Mouse (Mus musculus): ENCODE data around the gene Pclaf. TPM values are rescaled to one million over a fixed set of nuclear protein-coding genes. Genes with fewer than 3 reads are reported as not detected.
A peak's percentile ranks its signal among the peaks of the same experiment; 100 is the strongest.

Pclaf gene
- total and polyA plus RNA-seq, 3 experiments, result 2.4 to 95.3 (median 28.9) TPM

GRCm38 (mm10) chr9:65891126-65891525 is 1.1 kb downstream of the Pclaf start:
- no peak for DNase-seq (ENCODE audit: low spot score)
- H3K9me3 ChIP-seq (replicated peaks), result no peaks in the 10 kb centered on the region
- peak overlapping the region; percentile 33; the same call in 1 of the 2 replicates for H3K4me3 ChIP-seq (ENCODE audit: low read depth, low read length)
- peaks cover 15% of the 10 kb centered on the region for H3K4me1 ChIP-seq (ENCODE audit: insufficient read depth, low read depth, low read length)
- TF ChIP-seq GATA2 (IDR thresholded peaks at IDR 0.05; ENCODE audit: borderline replicate concordance, low read depth, low read length), result no peak
- TF ChIP-seq CTCF (IDR thresholded peaks at IDR 0.05; ENCODE audit: low read depth, low read length), result no peak
- TF ChIP-seq GATA1 (IDR thresholded peaks at IDR 0.05; ENCODE audit: borderline replicate concordance, low read length), result no peak
- no peak for TF ChIP-seq POLR2AphosphoS5 (IDR thresholded peaks at IDR 0.05; ENCODE audit: insufficient replicate concordance, low read depth, low read length)
- no peak for TF ChIP-seq TAL1 (conservative IDR thresholded peaks at IDR 0.05; ENCODE audit: low read depth, low read length)
- H3K27me3 ChIP-seq (ENCODE audit: insufficient read depth, low read length), result peaks cover 4% of the 10 kb centered on the region; the same call in 1 of the 2 replicates
- ATAC-seq (ENCODE audit: extremely low read depth, insufficient number of reproducible peaks, low FRiP score, poor library complexity, severe bottlenecking), result no peak
- peaks cover 21% of the 10 kb centered on the region for H3K36me3 ChIP-seq (replicated peaks)

GRCm38 (mm10) chr9:65896977-65897376 is 6.9 kb downstream of the Pclaf start:
- no peaks in the 10 kb centered on the region for H3K4me1 ChIP-seq (ENCODE audit: insufficient read depth, low read depth, low read length)
- no peak for ATAC-seq (ENCODE audit: extremely low read depth, insufficient number of reproducible peaks, low FRiP score, poor library complexity, severe bottlenecking)
- no peak overlapping the region for H3K4me3 ChIP-seq (ENCODE audit: low read depth, low read length)
- H3K36me3 ChIP-seq (replicated peaks), result peaks cover 48% of the 10 kb centered on the region
- TF ChIP-seq CTCF (IDR thresholded peaks at IDR 0.05; ENCODE audit: low read depth, low read length) (no peak), TAL1 (conservative IDR thresholded peaks at IDR 0.05; ENCODE audit: low read depth, low read length) (no peak), POLR2AphosphoS5 (IDR thresholded peaks at IDR 0.05; ENCODE audit: insufficient replicate concordance, low read depth, low read length) (no peak), GATA1 (IDR thresholded peaks at IDR 0.05; ENCODE audit: borderline replicate concordance, low read length) (no peak), GATA2 (IDR thresholded peaks at IDR 0.05; ENCODE audit: borderline replicate concordance, low read depth, low read length) (no peak)
- H3K27me3 ChIP-seq (ENCODE audit: insufficient read depth, low read length), result no peaks in the 10 kb centered on the region
- DNase-seq (ENCODE audit: low spot score), result no peak
- H3K9me3 ChIP-seq (replicated peaks), result no peaks in the 10 kb centered on the region

DNA sequence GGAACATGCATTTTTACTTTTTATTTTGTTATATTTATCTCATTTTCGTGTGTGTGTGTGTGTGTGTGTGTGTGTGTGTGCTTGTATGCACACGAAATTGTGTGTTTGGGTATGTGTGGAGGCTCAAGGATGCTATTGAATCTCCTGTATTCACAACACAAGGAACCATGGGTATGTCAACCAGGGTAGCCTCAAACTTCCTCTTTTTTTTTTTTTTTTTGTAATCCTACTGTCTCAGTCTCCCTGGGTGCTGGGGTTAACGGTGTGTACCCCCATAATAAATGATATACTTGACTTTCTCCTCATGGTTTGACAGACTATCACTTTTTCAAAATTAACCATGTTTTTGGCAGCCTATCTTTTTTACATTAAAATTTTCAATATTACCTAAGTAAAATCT is 12.8 kb downstream of the Pclaf start:
- ATAC-seq (ENCODE audit: extremely low read depth, insufficient number of reproducible peaks, low FRiP score, poor library complexity, severe bottlenecking) (no peak), DNase-seq (ENCODE audit: low spot score) (peak; percentile 13)
- Histone ChIP-seq H3K4me1 (ENCODE audit: insufficient read depth, low read depth, low read length) (peaks cover 6% of the 10 kb centered on the region), H3K27me3 (ENCODE audit: insufficient read depth, low read length) (no peaks in the 10 kb centered on the region), H3K9me3 (replicated peaks) (no peaks in the 10 kb centered on the region), H3K4me3 (ENCODE audit: low read depth, low read length) (no peak overlapping the region), H3K36me3 (replicated peaks) (peaks cover 32% of the 10 kb centered on the region)
- TF ChIP-seq CTCF (IDR thresholded peaks at IDR 0.05; ENCODE audit: low read depth, low read length), result no peak
- TF ChIP-seq GATA1 (IDR thresholded peaks at IDR 0.05; ENCODE audit: borderline replicate concordance, low read length), result no peak
- TF ChIP-seq TAL1 (conservative IDR thresholded peaks at IDR 0.05; ENCODE audit: low read depth, low read length), result no peak
- no peak for TF ChIP-seq GATA2 (IDR thresholded peaks at IDR 0.05; ENCODE audit: borderline replicate concordance, low read depth, low read length)
- no peak for TF ChIP-seq POLR2AphosphoS5 (IDR thresholded peaks at IDR 0.05; ENCODE audit: insufficient replicate concordance, low read depth, low read length)

GRCm38 (mm10) chr9:65903419-65903818 is 13.4 kb downstream of the Pclaf start:
- H3K36me3 ChIP-seq (replicated peaks), result peaks cover 32% of the 10 kb centered on the region
- ATAC-seq (ENCODE audit: extremely low read depth, insufficient number of reproducible peaks, low FRiP score, poor library complexity, severe bottlenecking) (no peak), DNase-seq (ENCODE audit: low spot score) (no peak)
- H3K4me3 ChIP-seq (ENCODE audit: low read depth, low read length), result no peak overlapping the region
- H3K9me3 ChIP-seq (replicated peaks), result no peaks in the 10 kb centered on the region
- no peaks in the 10 kb centered on the region for H3K27me3 ChIP-seq (ENCODE audit: insufficient read depth, low read length)
- TF ChIP-seq CTCF (IDR thresholded peaks at IDR 0.05; ENCODE audit: low read depth, low read length) (no peak), GATA2 (IDR thresholded peaks at IDR 0.05; ENCODE audit: borderline replicate concordance, low read depth, low read length) (no peak), GATA1 (IDR thresholded peaks at IDR 0.05; ENCODE audit: borderline replicate concordance, low read length) (no peak), TAL1 (conservative IDR thresholded peaks at IDR 0.05; ENCODE audit: low read depth, low read length) (no peak), POLR2AphosphoS5 (IDR thresholded peaks at IDR 0.05; ENCODE audit: insufficient replicate concordance, low read depth, low read length) (no peak)
- H3K4me1 ChIP-seq (ENCODE audit: insufficient read depth, low read depth, low read length), result peaks cover 9% of the 10 kb centered on the region

GRCm38 (mm10) chr9:65908394-65909300 is 18.6 kb downstream of the Pclaf start, which contains the start of the genes Trip4 and Csnk1g1:
Gene Trip4, minus strand, starts transcription at chr9:65908794.
Gene Csnk1g1, plus strand, starts transcription at chr9:65908924.
- Histone ChIP-seq H3K36me3 (replicated peaks) (peaks cover 11% of the 10 kb centered on the region), H3K27me3 (ENCODE audit: insufficient read depth, low read length) (no peaks in the 10 kb centered on the region), H3K4me1 (ENCODE audit: insufficient read depth, low read depth, low read length) (peaks cover 18% of the 10 kb centered on the region), H3K4me3 (ENCODE audit: low read depth, low read length) (peak within 1 kb of the TSS; percentile 90), H3K9me3 (replicated peaks) (no peaks in the 10 kb centered on the region)
- ATAC-seq (ENCODE audit: extremely low read depth, insufficient number of reproducible peaks, low FRiP score, poor library complexity, severe bottlenecking) (peak; percentile 93), DNase-seq (ENCODE audit: low spot score) (peak; percentile 85)
- TF ChIP-seq GATA1 (IDR thresholded peaks at IDR 0.05; ENCODE audit: borderline replicate concordance, low read length) (no peak), GATA2 (IDR thresholded peaks at IDR 0.05; ENCODE audit: borderline replicate concordance, low read depth, low read length) (no peak), TAL1 (conservative IDR thresholded peaks at IDR 0.05; ENCODE audit: low read depth, low read length) (no peak), POLR2AphosphoS5 (IDR thresholded peaks at IDR 0.05; ENCODE audit: insufficient replicate concordance, low read depth, low read length) (no peak), CTCF (IDR thresholded peaks at IDR 0.05; ENCODE audit: low read depth, low read length) (no peak)

- H3K27me3 ChIP-seq (ENCODE audit: insufficient read depth, low read length), result no peaks in the 10 kb centered on the region
- H3K4me3 ChIP-seq (ENCODE audit: low read depth, low read length), result peak overlapping the region; percentile 90
- TF ChIP-seq CTCF (IDR thresholded peaks at IDR 0.05; ENCODE audit: low read depth, low read length), result no peak
- no peak for TF ChIP-seq POLR2AphosphoS5 (IDR thresholded peaks at IDR 0.05; ENCODE audit: insufficient replicate concordance, low read depth, low read length)
- TF ChIP-seq GATA2 (IDR thresholded peaks at IDR 0.05; ENCODE audit: borderline replicate concordance, low read depth, low read length), result no peak
- H3K9me3 ChIP-seq (replicated peaks), result no peaks in the 10 kb centered on the region
- H3K36me3 ChIP-seq (replicated peaks), result peaks cover 9% of the 10 kb centered on the region
- 0 out of 2 replicates have a peak, but pooled peaks have one; percentile 22 for ATAC-seq (ENCODE audit: extremely low read depth, insufficient number of reproducible peaks, low FRiP score, poor library complexity, severe bottlenecking)
- peak; percentile 23 for DNase-seq (ENCODE audit: low spot score)
- peaks cover 19% of the 10 kb centered on the region for H3K4me1 ChIP-seq (ENCODE audit: insufficient read depth, low read depth, low read length)
These were observed 19.3 kb downstream of the Pclaf start for GRCm38 (mm10) chr9:65909301-65909801.
